Mouse (Mus musculus): Measurements from ENCODE around the gene Prrt1. TPM values are rescaled to one million over a fixed set of nuclear protein-coding genes. Genes with fewer than 3 reads are reported as not detected.

Prrt1 gene
- polyA plus RNA-seq, 2 experiments = 0.94 to 5.7 TPM

DNA sequence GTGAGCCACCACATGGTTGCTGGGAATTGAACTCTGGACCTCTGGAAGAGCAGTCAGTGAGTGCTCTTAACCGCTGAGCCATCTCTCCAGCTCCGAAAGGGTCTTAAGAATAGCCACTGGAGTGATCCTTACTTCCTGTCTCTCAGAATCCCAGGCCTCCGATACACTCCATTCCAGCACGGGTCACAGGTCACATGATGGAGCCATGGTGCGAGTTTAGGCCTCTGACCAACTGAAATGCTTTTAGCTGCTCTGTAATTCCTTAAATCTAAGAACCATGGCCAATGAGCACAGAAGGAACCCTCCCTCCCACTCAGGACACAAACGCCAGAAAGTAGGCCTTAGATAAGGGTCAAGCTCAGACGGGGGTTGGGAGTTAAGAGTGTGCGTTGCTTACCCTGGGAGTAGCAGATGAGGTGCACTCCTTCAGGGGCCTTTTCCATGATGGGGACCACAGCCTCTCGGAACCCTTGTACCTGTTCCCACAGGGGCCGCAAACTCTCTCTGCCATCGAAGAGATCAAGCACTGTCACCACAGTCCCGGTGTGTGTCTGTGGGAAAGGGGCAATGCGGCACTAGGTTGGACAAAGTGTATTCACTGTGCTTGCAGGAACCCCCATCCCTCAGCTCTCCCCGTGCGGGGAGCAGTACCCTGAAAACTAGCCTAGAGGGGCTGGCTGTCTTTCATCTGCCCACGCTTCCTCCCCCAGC, 3.1 kb upstream of the Prrt1 start:
- H3K27ac ChIP-seq (replicated peaks; ENCODE audit: low read depth, low read length) = 0 out of 2 replicates have a peak overlapping the region, but pooled peaks have one; percentile 92

DNA sequence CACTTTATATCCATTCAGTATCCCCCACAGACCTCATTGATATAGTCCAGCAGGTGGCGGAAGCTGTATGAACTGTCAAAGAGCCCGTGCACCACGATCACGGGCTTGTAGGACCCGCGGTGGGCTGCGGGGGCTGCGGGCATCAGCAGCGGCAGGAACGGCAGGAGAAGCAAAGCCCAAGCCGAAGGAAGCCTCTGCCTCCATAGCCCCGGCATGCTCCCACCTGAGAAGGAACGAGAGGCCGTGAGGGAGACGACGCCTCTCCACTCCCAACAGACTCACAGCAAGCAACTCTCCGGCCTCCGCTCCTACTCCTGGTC, 2.6 kb upstream of the Prrt1 start:
- peak; percentile 19; the same call in 1 of the 2 replicates for ATAC-seq (ENCODE audit: low FRiP score, low read depth)
- peaks cover 26% of the 10 kb centered on the region for H3K4me1 ChIP-seq (ENCODE audit: control insufficient read depth, insufficient read depth, low read length)
- TF ChIP-seq POLR2A (IDR thresholded peaks at IDR 0.05; ENCODE audit: borderline replicate concordance, extremely low read depth, insufficient read depth, insufficient read length) = no peak

More for the DNA sequence above, 3.1 kb upstream of the Prrt1 start:
- H3K4me3 ChIP-seq (replicated peaks; ENCODE audit: low read length) = peak overlapping the region; percentile 81
- H3K4me2 ChIP-seq (replicated peaks; ENCODE audit: low read depth, low read length, severe bottlenecking) = peak overlapping the region; percentile 78
- peaks cover 24% of the 10 kb centered on the region for H3K4me1 ChIP-seq (ENCODE audit: control insufficient read depth, insufficient read depth, low read length)
- peaks cover 37% of the 10 kb centered on the region for H3K36me3 ChIP-seq (ENCODE audit: control insufficient read depth, insufficient read depth, low read length)
- DNase-seq (ENCODE audit: low spot score) = no peak
- 53% methylated on average over 16 of the region's 16 CpGs for WGBS
- H3K9ac ChIP-seq (ENCODE audit: low read depth, low read length, severe bottlenecking) = peak overlapping the region; percentile 73
- H3K27me3 ChIP-seq (ENCODE audit: control insufficient read depth, insufficient read depth, low read length) = peaks cover 19% of the 10 kb centered on the region
- no peaks in the 10 kb centered on the region for H3K9me3 ChIP-seq (ENCODE audit: control insufficient read depth, low read length)
- no peak for ATAC-seq (ENCODE audit: low FRiP score, low read depth)
- TF ChIP-seq POLR2A (IDR thresholded peaks at IDR 0.05; ENCODE audit: borderline replicate concordance, extremely low read depth, insufficient read depth, insufficient read length) = no peak

DNA sequence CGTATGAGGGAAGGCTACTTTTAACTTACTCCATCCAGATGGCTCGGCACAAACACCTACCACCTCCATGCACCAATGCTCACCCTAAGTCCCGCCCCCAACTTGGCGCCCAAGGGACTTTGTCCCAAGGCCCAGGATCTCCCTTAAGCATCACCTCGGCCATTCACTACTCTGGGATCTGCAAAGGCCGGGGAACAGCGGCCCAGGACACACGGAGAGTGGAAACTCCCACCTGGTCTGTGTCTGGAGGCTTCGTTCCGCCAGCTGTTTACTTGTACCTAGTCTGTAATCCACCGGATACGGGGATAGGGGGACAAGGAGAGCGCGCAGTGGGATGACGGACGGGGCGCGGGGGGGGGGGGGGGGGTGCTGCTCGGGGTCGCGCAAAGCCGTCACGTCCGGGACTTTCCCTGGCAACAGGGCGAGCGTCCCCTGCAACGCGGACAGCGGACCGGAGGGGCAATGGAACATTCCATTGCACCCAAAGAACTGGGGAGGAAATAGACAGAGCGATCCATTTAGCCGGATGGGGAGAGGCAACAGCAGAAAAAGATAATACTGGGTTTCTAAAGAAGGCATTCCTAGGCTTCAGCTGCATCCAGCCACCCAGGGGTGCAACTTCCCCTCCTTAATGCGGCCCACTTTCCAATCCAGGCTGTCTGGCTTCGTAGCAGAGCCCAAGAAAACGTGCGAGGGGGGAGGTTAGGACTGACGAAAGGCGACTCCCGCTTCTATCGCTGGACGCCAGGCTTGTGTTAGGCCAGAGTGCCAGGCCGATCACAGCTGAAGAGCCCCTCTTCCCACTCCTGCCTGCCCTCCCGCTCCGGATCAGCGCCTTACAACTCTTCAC, 2.0 kb upstream of the Prrt1 start:
- DNase-seq (ENCODE audit: low spot score) = peak; percentile 94
- peak; percentile 86 for ATAC-seq (ENCODE audit: low FRiP score, low read depth)

More for the DNA sequence above, 2.6 kb upstream of the Prrt1 start:
- Histone ChIP-seq H3K27ac (replicated peaks; ENCODE audit: low read depth, low read length) (peak overlapping the region; percentile 92), H3K4me3 (replicated peaks; ENCODE audit: low read length) (peak overlapping the region; percentile 81), H3K9ac (ENCODE audit: low read depth, low read length, severe bottlenecking) (peak overlapping the region; percentile 73), H3K9me3 (ENCODE audit: control insufficient read depth, low read length) (no peaks in the 10 kb centered on the region), H3K36me3 (ENCODE audit: control insufficient read depth, insufficient read depth, low read length) (peaks cover 33% of the 10 kb centered on the region), H3K27me3 (ENCODE audit: control insufficient read depth, insufficient read depth, low read length) (peaks cover 24% of the 10 kb centered on the region), H3K4me2 (replicated peaks; ENCODE audit: low read depth, low read length, severe bottlenecking) (peak overlapping the region; percentile 78)
- DNase-seq (ENCODE audit: low spot score) = peak; percentile 59
- 0% methylated on average over 18 of the region's 18 CpGs for WGBS

DNA sequence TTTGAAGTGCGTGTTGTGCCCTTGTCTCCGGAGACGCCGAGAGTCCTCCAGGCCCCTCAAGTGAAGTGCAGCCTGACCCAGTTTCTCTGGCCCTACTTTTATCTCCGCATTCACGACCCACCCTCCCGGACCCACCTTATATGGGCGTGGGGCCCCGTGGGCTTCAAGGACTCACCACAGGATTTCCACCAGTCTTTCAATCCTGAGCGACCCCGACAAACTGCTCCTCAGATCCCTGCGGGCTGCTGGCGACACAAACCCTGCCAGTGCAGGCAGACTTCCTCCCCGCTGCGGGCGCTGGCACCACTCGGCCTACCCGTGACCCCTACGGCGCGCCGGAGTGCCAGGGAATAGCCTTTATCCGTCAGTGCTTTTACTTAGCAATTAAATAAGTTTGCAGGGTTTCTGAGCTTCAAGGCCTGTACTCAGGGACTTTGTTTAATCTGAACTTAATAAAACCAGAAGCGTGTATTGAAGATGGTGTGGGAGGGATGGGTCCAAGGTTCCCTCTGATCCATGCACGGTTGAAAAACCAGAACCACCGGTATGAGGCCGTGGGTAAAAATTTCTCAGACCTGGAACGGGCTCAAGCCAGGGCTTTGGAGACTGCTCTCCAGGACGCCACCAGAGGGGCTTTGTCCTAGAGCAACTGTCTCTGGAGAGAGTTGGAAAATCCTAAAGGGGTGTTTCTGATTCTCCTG, 1.2 kb upstream of the Prrt1 start, which contains the start of gene Ppt2:
Ppt2 (minus strand) TSS at position 568 of the 701 bp plus-strand sequence.
- no peak for TF ChIP-seq POLR2A (IDR thresholded peaks at IDR 0.05; ENCODE audit: borderline replicate concordance, extremely low read depth, insufficient read depth, insufficient read length)
- H3K27me3 ChIP-seq (ENCODE audit: control insufficient read depth, insufficient read depth, low read length) = peaks cover 36% of the 10 kb centered on the region
- peak within 1 kb of the TSS; percentile 92 for H3K27ac ChIP-seq (replicated peaks; ENCODE audit: low read depth, low read length)
- peaks cover 19% of the 10 kb centered on the region for H3K36me3 ChIP-seq (ENCODE audit: control insufficient read depth, insufficient read depth, low read length)
- peak within 1 kb of the TSS; percentile 78 for H3K4me2 ChIP-seq (replicated peaks; ENCODE audit: low read depth, low read length, severe bottlenecking)
- H3K9ac ChIP-seq (ENCODE audit: low read depth, low read length, severe bottlenecking) = peak within 1 kb of the TSS; percentile 73
- WGBS = 6% methylated on average over 29 of the region's 29 CpGs
- peaks cover 30% of the 10 kb centered on the region for H3K4me1 ChIP-seq (ENCODE audit: control insufficient read depth, insufficient read depth, low read length)
- ATAC-seq (ENCODE audit: low FRiP score, low read depth) (0 out of 2 replicates have a peak, but pooled peaks have one; percentile 8), DNase-seq (ENCODE audit: low spot score) (no peak)
- no peaks in the 10 kb centered on the region for H3K9me3 ChIP-seq (ENCODE audit: control insufficient read depth, low read length)
- peak within 1 kb of the TSS; percentile 81 for H3K4me3 ChIP-seq (replicated peaks; ENCODE audit: low read length)

More for the DNA sequence above, 2.0 kb upstream of the Prrt1 start:
- 3% methylated on average over 41 of the region's 45 CpGs for WGBS
- H3K36me3 ChIP-seq (ENCODE audit: control insufficient read depth, insufficient read depth, low read length) = peaks cover 27% of the 10 kb centered on the region
- H3K27ac ChIP-seq (replicated peaks; ENCODE audit: low read depth, low read length) = peak overlapping the region; percentile 92
- H3K27me3 ChIP-seq (ENCODE audit: control insufficient read depth, insufficient read depth, low read length) = peaks cover 30% of the 10 kb centered on the region
- no peaks in the 10 kb centered on the region for H3K9me3 ChIP-seq (ENCODE audit: control insufficient read depth, low read length)
- peaks cover 30% of the 10 kb centered on the region for H3K4me1 ChIP-seq (ENCODE audit: control insufficient read depth, insufficient read depth, low read length)
- TF ChIP-seq POLR2A (IDR thresholded peaks at IDR 0.05; ENCODE audit: borderline replicate concordance, extremely low read depth, insufficient read depth, insufficient read length) = 0 out of 2 replicates have a peak, but pooled peaks have one; percentile 9
- peak overlapping the region; percentile 81 for H3K4me3 ChIP-seq (replicated peaks; ENCODE audit: low read length)
- peak overlapping the region; percentile 78 for H3K4me2 ChIP-seq (replicated peaks; ENCODE audit: low read depth, low read length, severe bottlenecking)
- H3K9ac ChIP-seq (ENCODE audit: low read depth, low read length, severe bottlenecking) = peak overlapping the region; percentile 73

DNA sequence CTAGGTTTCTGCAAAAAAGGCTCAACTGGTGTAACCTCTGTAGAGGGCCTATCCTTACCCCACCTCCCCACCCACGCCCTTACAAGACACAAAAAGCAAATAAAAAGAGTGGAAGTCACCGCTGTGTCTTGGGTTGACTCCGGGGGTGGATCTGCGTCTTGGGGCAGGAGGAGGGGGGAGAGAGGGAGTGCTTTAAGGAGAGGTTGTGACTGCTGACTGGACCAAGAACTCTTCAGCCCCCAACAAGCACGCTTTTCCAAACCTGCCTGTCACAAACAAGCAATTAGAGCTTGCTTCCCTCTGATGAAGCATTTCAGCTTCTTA, 727 bp upstream of the Prrt1 start:
- ATAC-seq (ENCODE audit: low FRiP score, low read depth) (no peak), DNase-seq (ENCODE audit: low spot score) (no peak)
- H3K4me2 ChIP-seq (replicated peaks; ENCODE audit: low read depth, low read length, severe bottlenecking) = peak overlapping the region; percentile 78
- H3K27me3 ChIP-seq (ENCODE audit: control insufficient read depth, insufficient read depth, low read length) = peaks cover 36% of the 10 kb centered on the region
- no peaks in the 10 kb centered on the region for H3K9me3 ChIP-seq (ENCODE audit: control insufficient read depth, low read length)
- peak overlapping the region; percentile 81 for H3K4me3 ChIP-seq (replicated peaks; ENCODE audit: low read length)
- TF ChIP-seq POLR2A (IDR thresholded peaks at IDR 0.05; ENCODE audit: borderline replicate concordance, extremely low read depth, insufficient read depth, insufficient read length) = no peak
- WGBS = 46% methylated on average over 5 of the region's 5 CpGs
- H3K27ac ChIP-seq (replicated peaks; ENCODE audit: low read depth, low read length) = peak overlapping the region; percentile 92
- peaks cover 30% of the 10 kb centered on the region for H3K4me1 ChIP-seq (ENCODE audit: control insufficient read depth, insufficient read depth, low read length)
- peaks cover 15% of the 10 kb centered on the region for H3K36me3 ChIP-seq (ENCODE audit: control insufficient read depth, insufficient read depth, low read length)
- H3K9ac ChIP-seq (ENCODE audit: low read depth, low read length, severe bottlenecking) = 0 out of 2 replicates have a peak overlapping the region, but pooled peaks have one; percentile 28
